Comparison of ENCODE assay signal across 8 mouse cellular contexts in genomic region chr9:108338551-108338885, GRCm38 (mm10). TPM values are rescaled to one million over a fixed set of nuclear protein-coding genes. Genes with fewer than 3 reads are reported as not detected.
DNase-seq lines count a peak whose midpoint lies in the region; ATAC-seq and TF ChIP-seq lines count a peak whose summit lies in the region.

No protein-coding gene starts in this region.

- peak overlapping the region; percentile 93 for H3K9ac ChIP-seq in forebrain, embryonic 12.5 days
- H3K9ac ChIP-seq in neural tube, embryonic 14.5 days (replicated peaks; ENCODE audit: low read depth, low read length), result peak overlapping the region; percentile 89

- no peaks in the 10 kb centered on the region for H3K9me3 ChIP-seq in forebrain, embryonic 12.5 days
- no peaks in the 10 kb centered on the region for H3K9me3 ChIP-seq in neural tube, embryonic 14.5 days (ENCODE audit: control insufficient read depth, low read length)

- no peaks in the 10 kb centered on the region for H3K27me3 ChIP-seq in testis, adult 2 months (ENCODE audit: control insufficient read depth, insufficient read depth, low read length)
- H3K27me3 ChIP-seq in forebrain, embryonic 12.5 days, result no peaks in the 10 kb centered on the region
- no peaks in the 10 kb centered on the region for H3K27me3 ChIP-seq in neural tube, embryonic 14.5 days (ENCODE audit: control insufficient read depth, insufficient read depth, low read length)

- peak overlapping the region; percentile 32; the same call in 1 of the 2 replicates for H3K27ac ChIP-seq in testis, adult 2 months (ENCODE audit: control insufficient read depth, insufficient read depth, low read depth, low read length)
- peak overlapping the region; percentile 86 for H3K27ac ChIP-seq in forebrain, embryonic 12.5 days
- H3K27ac ChIP-seq in neural tube, embryonic 14.5 days (ENCODE audit: low read depth, low read length), result peak overlapping the region; percentile 89

- no peak for DNase-seq in testis, postnatal 10 days (ENCODE audit: low spot score)
- DNase-seq in liver, result peak; percentile 32
- DNase-seq in gastrocnemius, adult 18-20 months (ENCODE audit: low spot score), result no peak
- no peak for DNase-seq in frontal cortex, postnatal 10 days (ENCODE audit: low spot score in 2 of 2)
- no peak for DNase-seq in spleen, postnatal 14 days (ENCODE audit: low spot score in 2 of 2)

- H3K4me2 ChIP-seq in forebrain, embryonic 12.5 days, result peak overlapping the region; percentile 83
- peak overlapping the region; percentile 64 for H3K4me2 ChIP-seq in neural tube, embryonic 14.5 days (ENCODE audit: low read depth, low read length)

- TF ChIP-seq POLR2A in testis, adult 2 months (IDR thresholded peaks at IDR 0.05; ENCODE audit: control insufficient read depth, low read depth, low read length), result no peak

- ATAC-seq in forebrain, embryonic 12.5 days (ENCODE audit: low FRiP score), result no peak; the same call in 1 of the 2 replicates
- no peak for ATAC-seq in neural tube, embryonic 14.5 days (ENCODE audit: low read depth)

- WGBS in forebrain, embryonic 12.5 days, result 30% methylated on average over 6 of the region's 6 CpGs
- 33% methylated on average over 6 of the region's 6 CpGs for WGBS in neural tube, embryonic 14.5 days

- no peak for TF ChIP-seq CTCF in testis, adult 2 months (IDR thresholded peaks at IDR 0.05; ENCODE audit: control insufficient read depth, insufficient read depth, insufficient replicate concordance, low read depth, low read length)

- no peak overlapping the region; the same call in 1 of the 2 replicates for H3K4me3 ChIP-seq in testis, adult 2 months (ENCODE audit: control insufficient read depth, low read depth, low read length)
- peak overlapping the region; percentile 80 for H3K4me3 ChIP-seq in forebrain, embryonic 12.5 days (replicated peaks)
- H3K4me3 ChIP-seq in neural tube, embryonic 14.5 days (ENCODE audit: low read depth, low read length), result peak overlapping the region; percentile 74

- H3K4me1 ChIP-seq in testis, adult 2 months (ENCODE audit: control insufficient read depth, insufficient read depth, low read length), result peaks cover 13% of the 10 kb centered on the region
- H3K4me1 ChIP-seq in forebrain, embryonic 12.5 days, result peaks cover 20% of the 10 kb centered on the region
- peaks cover 15% of the 10 kb centered on the region for H3K4me1 ChIP-seq in neural tube, embryonic 14.5 days (ENCODE audit: control insufficient read depth, insufficient read depth, low read length)

- H3K36me3 ChIP-seq in testis, adult 2 months (ENCODE audit: control insufficient read depth, insufficient read depth, low read length), result peaks cover under 1% of the 10 kb centered on the region; the same call in 1 of the 2 replicates
- H3K36me3 ChIP-seq in forebrain, embryonic 12.5 days (replicated peaks), result peaks cover 30% of the 10 kb centered on the region
- H3K36me3 ChIP-seq in neural tube, embryonic 14.5 days (ENCODE audit: control insufficient read depth, insufficient read depth, low read length), result peaks cover 14% of the 10 kb centered on the region; the same call in 1 of the 2 replicates

RNA-seq across cellular contexts. Expression of gene Gpx1, which starts 0.2 kb away (rescaled TPM):
- 64.0 and 88.9 TPM in 2 replicates for polyA plus RNA-seq in testis, adult 2 months (2012; rRNA removed)
- polyA plus RNA-seq in forebrain, embryonic 12.5 days (2016; fragmentation: Nextera tagmentation; extraction: Ambion mirVana), result 574 and 659 TPM in 2 replicates
- 463 and 504 TPM in 2 replicates for polyA plus RNA-seq in neural tube, embryonic 14.5 days (2014; fragmentation: Nextera tagmentation; extraction: Ambion mirVana)
- 10 to 100 TPM; 63.2 to 67.5 TPM for total RNA-seq in gastrocnemius, adult 18-20 months (2021)

RNA-seq across cellular contexts. Expression of gene Usp4, which starts 9.1 kb away (rescaled TPM):
- polyA plus RNA-seq in testis, adult 2 months (2012; rRNA removed), result 115 and 116 TPM in 2 replicates
- polyA plus RNA-seq in forebrain, embryonic 12.5 days (2016; fragmentation: Nextera tagmentation; extraction: Ambion mirVana), result 137 and 144 TPM in 2 replicates
- polyA plus RNA-seq in neural tube, embryonic 14.5 days (2014; fragmentation: Nextera tagmentation; extraction: Ambion mirVana), result 130 and 149 TPM in 2 replicates
- 10 to 100 TPM; 81.6 to 89.2 TPM for total RNA-seq in gastrocnemius, adult 18-20 months (2021)

RNA-seq across cellular contexts. Expression of gene Tcta, which starts 32.6 kb away (rescaled TPM):
- 40.4 and 42.0 TPM in 2 replicates for polyA plus RNA-seq in testis, adult 2 months (2012; rRNA removed)
- 30.5 and 30.7 TPM in 2 replicates for polyA plus RNA-seq in forebrain, embryonic 12.5 days (2016; fragmentation: Nextera tagmentation; extraction: Ambion mirVana)
- polyA plus RNA-seq in neural tube, embryonic 14.5 days (2014; fragmentation: Nextera tagmentation; extraction: Ambion mirVana), result 55.2 and 60.8 TPM in 2 replicates
- 10 to 100 TPM; 28.0 to 35.6 TPM for total RNA-seq in gastrocnemius, adult 18-20 months (2021)

RNA-seq across cellular contexts. Expression of gene Rhoa, which starts 32.6 kb away (rescaled TPM):
- polyA plus RNA-seq in testis, adult 2 months (2012; rRNA removed), result 34.8 and 40.5 TPM in 2 replicates
- polyA plus RNA-seq in forebrain, embryonic 12.5 days (2016; fragmentation: Nextera tagmentation; extraction: Ambion mirVana), result 331 and 341 TPM in 2 replicates
- 151 and 173 TPM in 2 replicates for polyA plus RNA-seq in neural tube, embryonic 14.5 days (2014; fragmentation: Nextera tagmentation; extraction: Ambion mirVana)
- total RNA-seq in gastrocnemius, adult 18-20 months (2021), result 100 to 1,000 TPM in 1 of 2 experiments, 10 to 100 TPM in 1; 91.8 to 111 TPM

RNA-seq across cellular contexts. Expression of gene Amt, which starts 41.9 kb away (rescaled TPM):
- polyA plus RNA-seq in testis, adult 2 months (2012; rRNA removed), result 4.3 and 7.9 TPM in 2 replicates
- 17.7 and 22.4 TPM in 2 replicates for polyA plus RNA-seq in forebrain, embryonic 12.5 days (2016; fragmentation: Nextera tagmentation; extraction: Ambion mirVana)
- 24.7 and 27.9 TPM in 2 replicates for polyA plus RNA-seq in neural tube, embryonic 14.5 days (2014; fragmentation: Nextera tagmentation; extraction: Ambion mirVana)
- total RNA-seq in gastrocnemius, adult 18-20 months (2021), result 1 to 10 TPM in 1 of 2 experiments, under 1 TPM in 1; 0.83 to 1.0 TPM

Comparison
In these comparisons a context has a peak if more than half of its experiments do, and no peak if none do; other contexts are left out.
1. H3K27ac ChIP-seq: peak in every context shown above with its lines; median percentile 89 in neural tube, embryonic 14.5 days; 86 in forebrain, embryonic 12.5 days; 32 in testis, adult 2 months.